Mouse (Mus musculus) megakaryocyte, embryonic 14.5 days (primary cell): ENCODE data around the gene Fam227a.

Experiments
- FLI1 ChIP-seq: IDR thresholded peaks from 2 replicates; pipeline ENCODE4 v1.6.1; 2012; ENCODE audit warnings: low read length, inconsistent platforms, mixed read lengths
- GATA1 ChIP-seq: IDR thresholded peaks from 3 replicates; pipeline ENCODE4 v1.6.1; 2012; ENCODE audit warnings: mixed read lengths, low read length, inconsistent platforms, borderline replicate concordance

GRCm38 (mm10) chr15:79630471-79630870 lies 28.3 kb downstream of the Fam227a start:
- TF ChIP-seq GATA1 (no peak), FLI1 (no peak)
